Mouse (Mus musculus) cerebral cortex, adult 2 months (tissue): ENCODE data around the gene Srsf10.

ENCODE experiments used
- WGBS: fragments of 180-500 bp; shearing (Covaris S2); methylation state at CpG from one replicate; pipeline ENCODE4 v1.1.7; 2018; 5-methylcytosine and 5-hydroxymethylcytosine counted together

Gene Srsf10

GRCm38 (mm10) chr4:135855536-135856222 lies at the start of gene Srsf10:
Srsf10 (plus strand) TSS chr4:135855747.
- WGBS = under 1% methylated on average over 67 of the region's 67 CpGs

GRCm38 (mm10) chr4:135814896-135815295 lies 40.7 kb upstream of the Srsf10 start:
- WGBS = 87% methylated on average over 7 of the region's 7 CpGs

- WGBS = 28% methylated on average over 12 of the region's 12 CpGs
Observed at GRCm38 (mm10) chr4:135816905-135817622, 38.5 kb upstream of the Srsf10 start.

GRCm38 (mm10) chr4:135818366-135818765 lies 37.2 kb upstream of the Srsf10 start:
- WGBS = 89% methylated on average over 3 of the region's 3 CpGs

GRCm38 (mm10) chr4:135819826-135820526 lies 35.6 kb upstream of the Srsf10 start:
- WGBS = 72% methylated on average over 17 of the region's 17 CpGs

GRCm38 (mm10) chr4:135821772-135822171 lies 33.8 kb upstream of the Srsf10 start:
- 92% methylated on average over 4 of the region's 4 CpGs for WGBS

- 47% methylated on average over 2 of the region's 2 CpGs for WGBS
Observed at GRCm38 (mm10) chr4:135823298-135823697, 32.2 kb upstream of the Srsf10 start.

GRCm38 (mm10) chr4:135824254-135824653 lies 31.3 kb upstream of the Srsf10 start:
- 67% methylated on average over 8 of the region's 8 CpGs for WGBS

GRCm38 (mm10) chr4:135828491-135828890 lies 27.1 kb upstream of the Srsf10 start:
- 10% methylated on average over 11 of the region's 11 CpGs for whole genome bisulfite sequencing

GRCm38 (mm10) chr4:135832070-135832469 lies 23.5 kb upstream of the Srsf10 start:
- 43% methylated on average over 11 of the region's 11 CpGs for WGBS

- 62% methylated on average over 12 of the region's 12 CpGs for WGBS
Observed at GRCm38 (mm10) chr4:135833301-135834123, 22.0 kb upstream of the Srsf10 start.

- WGBS = 95% methylated on average over 8 of the region's 8 CpGs
Observed at GRCm38 (mm10) chr4:135834124-135834717, 21.3 kb upstream of the Srsf10 start.

GRCm38 (mm10) chr4:135838925-135839292 lies 16.6 kb upstream of the Srsf10 start:
- 83% methylated on average over 3 of the region's 3 CpGs for WGBS

- 61% methylated on average over 21 of the region's 21 CpGs for WGBS
Observed at GRCm38 (mm10) chr4:135839293-135840011, 16.1 kb upstream of the Srsf10 start.

- 62% methylated on average over 6 of the region's 6 CpGs for WGBS
Observed at GRCm38 (mm10) chr4:135844400-135844799, 11.1 kb upstream of the Srsf10 start.

- WGBS = 67% methylated on average over 5 of the region's 5 CpGs
Observed at GRCm38 (mm10) chr4:135847581-135847980, 8.0 kb upstream of the Srsf10 start.

- 27% methylated on average over 13 of the region's 13 CpGs for WGBS
Observed at GRCm38 (mm10) chr4:135850411-135851095, 5.0 kb upstream of the Srsf10 start.

GRCm38 (mm10) chr4:135851942-135852341 lies 3.6 kb upstream of the Srsf10 start:
- WGBS = 84% methylated on average over 9 of the region's 9 CpGs

GRCm38 (mm10) chr4:135853987-135854546 lies 1.5 kb upstream of the Srsf10 start:
- 64% methylated on average over 14 of the region's 14 CpGs for WGBS

GRCm38 (mm10) chr4:135854630-135855029 lies 917 bp upstream of the Srsf10 start:
- 68% methylated on average over 11 of the region's 11 CpGs for WGBS
